In genomic region chr6:92904491-92904890, GRCm38 (mm10) we compare ENCODE assay signal across 25 mouse cellular contexts. TPM values are rescaled to one million over a fixed set of nuclear protein-coding genes. Genes with fewer than 3 reads are reported as not detected.
DNase-seq lines count a peak whose midpoint lies in the region; ATAC-seq and TF ChIP-seq lines count a peak whose summit lies in the region.
"Had no signal": no experiment of that assay in that cellular context is flagged by ENCODE, and none has a peak within 500 bp of the region (broad histone marks: within the 10 kb centered on the region; RNA-seq: fewer than 3 reads in every experiment).

No protein-coding gene starts in this region.

- H3K27me3 ChIP-seq in kidney, embryonic 15.5 days, result no peaks in the 10 kb centered on the region
- H3K27me3 ChIP-seq in lung, embryonic 14.5 days (ENCODE audit: insufficient read depth, low read length), result no peaks in the 10 kb centered on the region
- no peaks in the 10 kb centered on the region for H3K27me3 ChIP-seq in Patski
- H3K27me3 ChIP-seq: embryonic facial prominence, embryonic 15.5 days; forebrain, embryonic 15.5 days; heart, embryonic 13.5 days; hindbrain, embryonic 15.5 days had no signal

- no peak overlapping the region for H3K9ac ChIP-seq in kidney, embryonic 15.5 days
- H3K9ac ChIP-seq in lung, embryonic 14.5 days, result no peak overlapping the region
- H3K9ac ChIP-seq: embryonic facial prominence, embryonic 15.5 days; forebrain, embryonic 15.5 days; heart, embryonic 13.5 days; hindbrain, embryonic 15.5 days had no signal

- H3K4me1 ChIP-seq in kidney, embryonic 15.5 days, result peaks cover 14% of the 10 kb centered on the region; the same call in 1 of the 2 replicates
- no peaks in the 10 kb centered on the region for H3K4me1 ChIP-seq in lung, embryonic 14.5 days (ENCODE audit: insufficient read depth)
- H3K4me1 ChIP-seq: forebrain, embryonic 15.5 days; hindbrain, embryonic 15.5 days had no signal

- in situ Hi-C loops in Patski (cut with MboI; ENCODE audit: low pct_unique_long_range_greater_than_20kb), result no loop called here

- POLR2A ChIA-PET in Patski (lab: Charles Lee), result interaction anchor here (0.7 kb wide), 1 partner anchor 1367 kb away, joined by 5 read pairs; no protein-coding TSS in a partner anchor

- H3K4me2 ChIP-seq in kidney, embryonic 15.5 days, result no peak overlapping the region
- no peak overlapping the region for H3K4me2 ChIP-seq in lung, embryonic 14.5 days
- H3K4me2 ChIP-seq: embryonic facial prominence, embryonic 15.5 days; forebrain, embryonic 15.5 days; heart, embryonic 13.5 days; hindbrain, embryonic 15.5 days had no signal

- peak overlapping the region; percentile 56; the same call in 1 of the 2 replicates for H3K27ac ChIP-seq in kidney, embryonic 15.5 days
- no peak overlapping the region; the same call in 1 of the 2 replicates for H3K27ac ChIP-seq in lung, embryonic 14.5 days (ENCODE audit: low read depth)
- H3K27ac ChIP-seq: embryonic facial prominence, embryonic 15.5 days; forebrain, embryonic 15.5 days; heart, embryonic 13.5 days; hindbrain, embryonic 15.5 days had no signal

- no peak for ATAC-seq in kidney, embryonic 15.5 days (replicated peaks; ENCODE audit: low FRiP score)
- ATAC-seq in lung, embryonic 14.5 days (ENCODE audit: insufficient read depth), result no peak
- peak; percentile 47 for ATAC-seq in Patski
- ATAC-seq in frontal cortex, adult (ENCODE audit: low TSS enrichment), result no peak
- ATAC-seq: CD4-positive, CD25-positive, alpha-beta regulatory T cell, adult 4 months; forebrain, embryonic 15.5 days had no signal

- peaks cover 88% of the 10 kb centered on the region for H3K36me3 ChIP-seq in kidney, embryonic 15.5 days
- peaks cover 71% of the 10 kb centered on the region for H3K36me3 ChIP-seq in lung, embryonic 14.5 days (ENCODE audit: insufficient read depth)
- H3K36me3 ChIP-seq: forebrain, embryonic 15.5 days; G1E; hindbrain, embryonic 15.5 days had no signal

- no peaks in the 10 kb centered on the region for H3K9me3 ChIP-seq in kidney, embryonic 15.5 days (replicated peaks)
- H3K9me3 ChIP-seq in lung, embryonic 14.5 days (ENCODE audit: low read depth, low read length), result no peaks in the 10 kb centered on the region
- H3K9me3 ChIP-seq: embryonic facial prominence, embryonic 15.5 days; forebrain, embryonic 15.5 days; heart, embryonic 13.5 days; hindbrain, embryonic 15.5 days had no signal

- TF ChIP-seq CTCF in lung, embryonic 14.5 days (IDR thresholded peaks at IDR 0.05; ENCODE audit: low read depth), result no peak
- no peak for TF ChIP-seq CTCF in Patski (IDR thresholded peaks at IDR 0.05)

- H3K4me3 ChIP-seq in kidney, embryonic 15.5 days (replicated peaks), result no peak overlapping the region
- no peak overlapping the region for H3K4me3 ChIP-seq in lung, embryonic 14.5 days (ENCODE audit: low read depth, low read length)
- H3K4me3 ChIP-seq: embryonic facial prominence, embryonic 15.5 days; forebrain, embryonic 15.5 days; heart, embryonic 13.5 days; hindbrain, embryonic 15.5 days had no signal

- CTCF ChIA-PET in Patski (lab: Charles Lee), result interaction anchor here (0.6 kb wide), 1 partner anchor 9 kb away, joined by 3 read pairs; no protein-coding TSS in a partner anchor

- no peak for DNase-seq in kidney, postnatal 36 days
- peak; percentile 21 for DNase-seq in lung, embryonic 14.5 days
- no peak for DNase-seq in lung, postnatal 10 days
- DNase-seq in Muller cell, postnatal 12 days (ENCODE audit: inconsistent ontology term), result peak; percentile 88
- DNase-seq in Patski (ENCODE audit: low read depth, low spot score), result peak; percentile 20
- DNase-seq in left cerebral cortex, adult 18-20 months (ENCODE audit: low spot score in 2 of 2), result no peak
- DNase-seq: adrenal gland, adult 2 months; adrenal gland, postnatal 25 days; B cell, adult 2 months; cerebellum, adult 18-20 months; cerebellum, adult 9-11 months; cerebellum, postnatal 36 days; gastrocnemius, postnatal 14 days; heart, postnatal 36 days had no signal

- 61% methylated on average over 2 of the region's 2 CpGs for WGBS in kidney, embryonic 15.5 days
- WGBS in lung, embryonic 14.5 days, result 16% methylated on average over 2 of the region's 2 CpGs

RNA-seq across cellular contexts. Expression of gene Gm15737, which starts 35.3 kb away (rescaled TPM):
- polyA plus RNA-seq in kidney, embryonic 15.5 days (2015; fragmentation: Nextera tagmentation; extraction: Ambion mirVana), result 0.06 and 0.08 TPM in 2 replicates
- 0.16 and 0.20 TPM in 2 replicates for polyA plus RNA-seq in lung, embryonic 14.5 days (2014; fragmentation: Nextera tagmentation; extraction: Ambion mirVana)
- polyA plus RNA-seq in Patski (2021), result 0.03 TPM
- not detected for total RNA-seq in left cerebral cortex, adult 18-20 months (2021)
- total RNA-seq: adrenal gland, postnatal 25 days; granulocyte monocyte progenitor cell, adult 5-6 weeks had no signal
- polyA plus RNA-seq: CD4-positive, CD25-positive, alpha-beta regulatory T cell, adult 4 months; forebrain, embryonic 11.5 days; forebrain, embryonic 15.5 days; G1E; hindbrain, embryonic 11.5 days; hindbrain, embryonic 15.5 days had no signal

RNA-seq across cellular contexts. Expression of gene Adamts9, which starts 38.8 kb away (rescaled TPM):
- polyA plus RNA-seq in kidney, embryonic 15.5 days (2015; fragmentation: Nextera tagmentation; extraction: Ambion mirVana), result 13.2 and 14.2 TPM in 2 replicates
- 12.1 and 13.8 TPM in 2 replicates for polyA plus RNA-seq in lung, embryonic 14.5 days (2014; fragmentation: Nextera tagmentation; extraction: Ambion mirVana)
- polyA plus RNA-seq in Patski (2021), result 17.9 TPM
- total RNA-seq in left cerebral cortex, adult 18-20 months (2021), result 1 to 10 TPM; 2.4 to 3.3 TPM
- total RNA-seq: granulocyte monocyte progenitor cell, adult 5-6 weeks had no signal
- polyA plus RNA-seq: G1E had no signal

Comparison
In these comparisons a context has a peak if more than half of its experiments do, and no peak if none do; other contexts are left out.
1. DNase-seq: peak in lung, embryonic 14.5 days (single experiment), Muller cell, postnatal 12 days (single experiment) and Patski (single experiment); none in kidney, postnatal 36 days (0 of 2), lung, postnatal 10 days (single experiment) and left cerebral cortex, adult 18-20 months (0 of 2).